Mouse (Mus musculus) MEL (cell line): Measurements from ENCODE around the gene Cdyl.

Source experiments
- CTCF ChIP-seq, 3 experiments: IDR thresholded peaks in 2 of 3; conservative IDR thresholded peaks in 1 of 3; 2 replicates each; pipeline ENCODE4 v1.5.1; 2011 to 2012; ENCODE audit warnings: low read length in 3 of 3, low read depth in 2 of 3, mild to moderate bottlenecking in 2 of 3, improper control_type of control experiment in 1 of 3, inconsistent platforms in 1 of 3, mixed read lengths in 1 of 3, moderate library complexity in 1 of 3; ENCODE audit not compliant: control insufficient read depth in 1 of 3, insufficient read depth in 1 of 3, poor library complexity in 1 of 3, severe bottlenecking in 1 of 3
- ELF1 ChIP-seq: IDR thresholded peaks from 2 replicates; pipeline ENCODE4 v1.6.1; 2014; ENCODE audit warnings: low read depth, mild to moderate bottlenecking, inconsistent platforms, low read length, improper control_type of control experiment, moderate library complexity
- GATA1 ChIP-seq: IDR thresholded peaks from 2 replicates; pipeline ENCODE4 v1.6.1; 2011; ENCODE audit warnings: low read depth, low read length, improper control_type of control experiment
- HCFC1 ChIP-seq: IDR thresholded peaks from 2 replicates; pipeline ENCODE4 v1.6.1; 2012; ENCODE audit warnings: low read depth, mild to moderate bottlenecking, inconsistent platforms, low read length, improper control_type of control experiment, moderate library complexity
- MAX ChIP-seq: IDR thresholded peaks from 2 replicates; pipeline ENCODE4 v1.6.1; 2011; ENCODE audit warnings: low read length, improper control_type of control experiment
- MYC ChIP-seq: IDR thresholded peaks from 2 replicates; pipeline ENCODE4 v1.6.1; 2011; ENCODE audit warnings: low read depth, mild to moderate bottlenecking, low read length, improper control_type of control experiment, moderate library complexity
- POLR2A ChIP-seq, 2 experiments: IDR thresholded peaks; 2 replicates each; pipeline ENCODE4 v1.6.1; 2011 to 2012; ENCODE audit warnings: low read length in 2 of 2, mild to moderate bottlenecking in 2 of 2, control low read depth in 1 of 2, improper control_type of control experiment in 1 of 2, low read depth in 1 of 2, moderate library complexity in 1 of 2; ENCODE audit not compliant: control insufficient read depth in 1 of 2, insufficient read depth in 1 of 2, poor library complexity in 1 of 2
- RAD21 ChIP-seq: IDR thresholded peaks from 2 replicates; pipeline ENCODE4 v1.6.1; 2011; ENCODE audit warnings: mild to moderate bottlenecking, low read depth, low read length, improper control_type of control experiment
- USF1 ChIP-seq: IDR thresholded peaks from 2 replicates; pipeline ENCODE4 v1.6.1; 2014; ENCODE audit warnings: low read depth, mild to moderate bottlenecking, inconsistent platforms, low read length, improper control_type of control experiment, moderate library complexity
- ZNF384 ChIP-seq: IDR thresholded peaks from 2 replicates; pipeline ENCODE4 v1.6.1; 2012; ENCODE audit warnings: low read depth, mild to moderate bottlenecking, inconsistent platforms, low read length, improper control_type of control experiment

DNA sequence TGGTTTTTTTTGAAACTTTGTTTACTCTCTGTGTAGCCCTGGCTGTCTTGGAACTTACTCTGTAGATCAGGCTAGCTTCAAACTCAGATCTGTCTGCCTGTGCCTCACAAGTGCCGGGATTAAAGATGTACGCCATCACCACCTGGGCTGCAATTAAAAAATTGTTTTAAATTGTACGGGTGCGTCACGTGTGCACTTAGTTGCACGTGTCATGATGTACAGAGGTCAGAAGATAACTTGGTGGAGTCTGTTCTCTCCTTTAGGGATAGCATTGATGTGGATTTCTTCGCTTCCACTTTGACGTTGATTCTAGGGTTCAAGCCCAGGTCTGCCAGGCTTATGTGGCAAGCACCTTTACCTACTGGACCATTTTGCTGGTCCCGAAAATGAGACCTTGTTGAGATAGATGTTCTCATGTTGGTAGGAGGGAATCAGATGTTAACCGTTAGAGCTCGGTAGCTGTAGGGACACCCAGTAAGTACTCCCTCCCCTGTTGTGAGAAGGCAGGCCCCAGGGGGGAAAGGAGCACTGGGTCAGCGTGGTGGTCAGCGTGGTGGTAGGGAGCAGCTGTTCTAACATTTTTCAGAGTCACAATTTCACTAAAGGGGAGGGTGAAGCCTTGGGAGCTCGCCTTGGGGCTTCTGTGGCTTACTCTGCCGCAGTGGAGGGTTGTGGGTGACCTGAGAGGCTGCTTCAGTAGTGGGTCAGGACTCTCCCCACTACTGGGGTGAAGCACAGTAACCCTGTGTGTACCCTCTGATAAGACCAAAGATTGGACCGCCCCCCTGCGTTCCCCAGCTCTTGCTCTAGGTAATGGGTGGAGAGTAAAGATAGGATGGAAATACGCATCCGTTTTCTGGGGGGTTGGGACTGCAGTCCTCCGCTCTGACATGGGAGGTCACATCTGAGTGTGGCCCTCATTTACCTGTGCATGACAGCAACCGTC is 97.0 kb downstream of the Cdyl start:
- no peak for TF ChIP-seq CTCF (IDR thresholded peaks at IDR 0.05 in 2 of 3, conservative IDR thresholded peaks at IDR 0.05 in 1 of 3; ENCODE audit: control insufficient read depth in 1 of 3, insufficient read depth in 1 of 3, low read depth in 2 of 3, low read length in 3 of 3, poor library complexity in 1 of 3, severe bottlenecking in 1 of 3)
- TF ChIP-seq ELF1, result no peak
- TF ChIP-seq GATA1, result peak; percentile 69
- peak; percentile 90 for TF ChIP-seq USF1
- TF ChIP-seq RAD21, result no peak
- no peak for TF ChIP-seq ZNF384
- TF ChIP-seq POLR2A (IDR thresholded peaks at IDR 0.05; ENCODE audit: control insufficient read depth in 1 of 2, insufficient read depth in 1 of 2, low read depth in 1 of 2, low read length in 2 of 2, poor library complexity in 1 of 2), result peak; percentile 55 to 68; a peak in 3 of 4 replicates
- TF ChIP-seq MYC, result peak; percentile 77
- TF ChIP-seq MAX, result peak; percentile 91
- 0 out of 2 replicates have a peak, but pooled peaks have one; percentile 29 for TF ChIP-seq HCFC1
